Mouse (Mus musculus) liver, embryonic 14.5 days (tissue): ENCODE results near the gene Gm11146.

Experiments used
- CTCF ChIP-seq: IDR thresholded peaks from 2 replicates; pipeline ENCODE4 v1.5.1; 2016; ENCODE audit warnings: antibody characterized with exemption, low read depth, control low read depth
- EP300 ChIP-seq: IDR thresholded peaks from 2 replicates; pipeline ENCODE4 v1.6.1; 2016; ENCODE audit warnings: antibody characterized with exemption, low read depth

GRCm38 (mm10) chr16:77556446-77557105 is 45.3 kb downstream of the Gm11146 start:
- TF ChIP-seq CTCF (no peak), EP300 (no peak)
